Mouse (Mus musculus): ENCODE data around the gene Eno3.

GRCm38 (mm10) chr11:70668771-70669505, 11.9 kb downstream of the Eno3 start, which contains the start of gene Spag7:
- TF ChIP-seq NRF1 (IDR thresholded peaks at IDR 0.05; ENCODE audit: insufficient read depth, low read depth, low read length, poor library complexity, severe bottlenecking) (peak; percentile 49; the same call in 1 of the 2 replicates), POLR2AphosphoS2 (IDR thresholded peaks at IDR 0.05; ENCODE audit: low read length) (peak; percentile 84), SMC3 (IDR thresholded peaks at IDR 0.05; ENCODE audit: low read depth, low read length) (no peak), CHD1 (IDR thresholded peaks at IDR 0.05; ENCODE audit: low read depth, low read length) (no peak), ZMIZ1 (IDR thresholded peaks at IDR 0.05; ENCODE audit: low read depth, low read length) (peak; percentile 69; the same call in 1 of the 2 replicates), JUND (IDR thresholded peaks at IDR 0.05; ENCODE audit: low read depth, low read length) (no peak), MAZ (IDR thresholded peaks at IDR 0.05; ENCODE audit: low read depth, low read length) (peak; percentile 51; the same call in 1 of the 2 replicates), EP300 (IDR thresholded peaks at IDR 0.05; ENCODE audit: low read depth in 1 of 2, low read length in 2 of 2) (no peak; a peak in 1 of 4 replicates), BHLHE40 (IDR thresholded peaks at IDR 0.05; ENCODE audit: borderline replicate concordance, low read depth, low read length) (no peak), MEF2A (IDR thresholded peaks at IDR 0.05; ENCODE audit: extremely low read depth, insufficient replicate concordance, low read depth, low read length, poor library complexity, severe bottlenecking) (no peak), MAFK (IDR thresholded peaks at IDR 0.05; ENCODE audit: borderline replicate concordance, low read depth, low read length) (no peak), MXI1 (IDR thresholded peaks at IDR 0.05; ENCODE audit: low read depth, low read length) (peak; percentile 16; the same call in 1 of the 2 replicates)

All from MEL (cell line).